In genomic region chr16:17617922-17618565, GRCm38 (mm10) we compare ENCODE assay signal across 8 mouse cellular contexts. TPM values are rescaled to one million over a fixed set of nuclear protein-coding genes. Genes with fewer than 3 reads are reported as not detected.
DNase-seq lines count a peak whose midpoint lies in the region; ATAC-seq and TF ChIP-seq lines count a peak whose summit lies in the region.

No protein-coding gene starts in this region.

- no peaks in the 10 kb centered on the region for H3K9me3 ChIP-seq in hindbrain, postnatal 0 days (ENCODE audit: low read length)
- no peaks in the 10 kb centered on the region for H3K9me3 ChIP-seq in limb, embryonic 14.5 days (ENCODE audit: control insufficient read depth, low read length)

- H3K27ac ChIP-seq in hindbrain, postnatal 0 days = no peak overlapping the region
- H3K27ac ChIP-seq in limb, embryonic 14.5 days (replicated peaks; ENCODE audit: low read depth, low read length) = no peak overlapping the region

- H3K4me1 ChIP-seq in hindbrain, postnatal 0 days (ENCODE audit: insufficient read depth, low read length) = no peaks in the 10 kb centered on the region; the same call in 1 of the 2 replicates
- H3K4me1 ChIP-seq in limb, embryonic 14.5 days (ENCODE audit: control insufficient read depth, insufficient read depth, low read length) = peaks cover 6% of the 10 kb centered on the region; the same call in 1 of the 2 replicates

- peak; percentile 83 for TF ChIP-seq CTCF in hindbrain, postnatal 0 days (IDR thresholded peaks at IDR 0.05; ENCODE audit: low read depth)

- ATAC-seq in erythroblast, adult 5-6 weeks (replicated peaks; ENCODE audit: low FRiP score, poor library complexity, severe bottlenecking) = peak; percentile 85
- ATAC-seq in hindbrain, postnatal 0 days = peak; percentile 72; the same call in 1 of the 2 replicates
- ATAC-seq in limb, embryonic 14.5 days (ENCODE audit: low FRiP score, low read depth) = no peak

- 21% methylated on average over 13 of the region's 13 CpGs for WGBS in hindbrain, postnatal 0 days
- 20% methylated on average over 13 of the region's 13 CpGs for WGBS in limb, embryonic 14.5 days

- 0 out of 2 replicates have a peak, but pooled peaks cover 4% of the 10 kb centered on the region for H3K36me3 ChIP-seq in hindbrain, postnatal 0 days (ENCODE audit: insufficient read depth, low read length)
- peaks cover 15% of the 10 kb centered on the region for H3K36me3 ChIP-seq in limb, embryonic 14.5 days (ENCODE audit: control insufficient read depth, insufficient read depth, low read length)

- H3K9ac ChIP-seq in hindbrain, postnatal 0 days (replicated peaks; ENCODE audit: low read length) = no peak overlapping the region
- no peak overlapping the region for H3K9ac ChIP-seq in limb, embryonic 14.5 days (ENCODE audit: low read depth, low read length, severe bottlenecking)

- no peak overlapping the region for H3K4me2 ChIP-seq in hindbrain, postnatal 0 days (ENCODE audit: low read depth, low read length)
- peak overlapping the region; percentile 13; the same call in 1 of the 2 replicates for H3K4me2 ChIP-seq in limb, embryonic 14.5 days (replicated peaks; ENCODE audit: low read depth, low read length, severe bottlenecking)

- H3K27me3 ChIP-seq in hindbrain, postnatal 0 days (ENCODE audit: insufficient read depth, low read length) = no peaks in the 10 kb centered on the region
- H3K27me3 ChIP-seq in limb, embryonic 14.5 days (ENCODE audit: control insufficient read depth, insufficient read depth, low read length) = no peaks in the 10 kb centered on the region

- peak; percentile 59 for DNase-seq in ovary, postnatal 36 days (ENCODE audit: low spot score)
- no peak for DNase-seq in ovary, postnatal 10 days (ENCODE audit: low spot score)
- peak; percentile 79 for DNase-seq in brain, adult 2 months (ENCODE audit: low read depth, low spot score)
- peak; percentile 55 for DNase-seq in hindbrain, postnatal 0 days (ENCODE audit: low spot score)
- DNase-seq in limb, embryonic 14.5 days (ENCODE audit: low spot score) = peak; percentile 72
- DNase-seq in naive thymus-derived CD4-positive, alpha-beta T cell, adult 2 months (ENCODE audit: low read depth) = peak; percentile 65
- DNase-seq in testis, postnatal 14 days (ENCODE audit: low spot score) = peak; percentile 63

- no peak for TF ChIP-seq POLR2A in limb, embryonic 14.5 days (IDR thresholded peaks at IDR 0.05; ENCODE audit: borderline replicate concordance, extremely low read depth, insufficient read depth, insufficient read length)

- H3K4me3 ChIP-seq in hindbrain, postnatal 0 days (ENCODE audit: low read length) = no peak overlapping the region
- H3K4me3 ChIP-seq in limb, embryonic 14.5 days (replicated peaks; ENCODE audit: low read length) = no peak overlapping the region

RNA-seq across cellular contexts. Expression of gene Smpd4, which starts 1.1 kb away (rescaled TPM):
- total RNA-seq in erythroblast, adult 5-6 weeks (2015; ENCODE audit: low replicate concordance) = 9.6 and 20.5 TPM in 2 replicates
- 14.6 and 19.2 TPM in 2 replicates for total RNA-seq in erythroblast, adult 5-6 weeks (2017; ENCODE audit: low replicate concordance)
- total RNA-seq in hindbrain, postnatal 0 days (2014; rRNA removed) = 62.4 and 67.4 TPM in 2 replicates
- 21.7 and 23.8 TPM in 2 replicates for polyA plus RNA-seq in hindbrain, postnatal 0 days (2015; fragmentation: Nextera tagmentation; extraction: Ambion mirVana)
- 120 and 163 TPM in 2 replicates for polyA plus RNA-seq in limb, embryonic 14.5 days (2012; rRNA removed)
- 32.5 and 38.7 TPM in 2 replicates for polyA plus RNA-seq in limb, embryonic 14.5 days (2014; fragmentation: Nextera tagmentation; extraction: Ambion mirVana)

RNA-seq across cellular contexts. Expression of gene Ccdc74a, which starts 28.2 kb away (rescaled TPM):
- total RNA-seq in erythroblast, adult 5-6 weeks (2015; ENCODE audit: low replicate concordance) = not detected in 2 replicates
- 0.60 and 1.7 TPM in 2 replicates for total RNA-seq in erythroblast, adult 5-6 weeks (2017; ENCODE audit: low replicate concordance)
- 18.2 and 20.8 TPM in 2 replicates for total RNA-seq in hindbrain, postnatal 0 days (2014; rRNA removed)
- 32.8 and 37.6 TPM in 2 replicates for polyA plus RNA-seq in hindbrain, postnatal 0 days (2015; fragmentation: Nextera tagmentation; extraction: Ambion mirVana)
- 7.9 and 8.9 TPM in 2 replicates for polyA plus RNA-seq in limb, embryonic 14.5 days (2012; rRNA removed)
- polyA plus RNA-seq in limb, embryonic 14.5 days (2014; fragmentation: Nextera tagmentation; extraction: Ambion mirVana) = 6.5 and 7.0 TPM in 2 replicates

RNA-seq across cellular contexts. Expression of gene Slc7a4, which starts 35.0 kb away (rescaled TPM):
- total RNA-seq in erythroblast, adult 5-6 weeks (2015; ENCODE audit: low replicate concordance) = 0.38 and 0.42 TPM in 2 replicates
- total RNA-seq in erythroblast, adult 5-6 weeks (2017; ENCODE audit: low replicate concordance) = 0.84 and 7.1 TPM in 2 replicates
- 74.6 and 78.7 TPM in 2 replicates for total RNA-seq in hindbrain, postnatal 0 days (2014; rRNA removed)
- 42.5 and 42.8 TPM in 2 replicates for polyA plus RNA-seq in hindbrain, postnatal 0 days (2015; fragmentation: Nextera tagmentation; extraction: Ambion mirVana)
- 7.7 and 14.2 TPM in 2 replicates for polyA plus RNA-seq in limb, embryonic 14.5 days (2012; rRNA removed)
- polyA plus RNA-seq in limb, embryonic 14.5 days (2014; fragmentation: Nextera tagmentation; extraction: Ambion mirVana) = 8.0 and 8.2 TPM in 2 replicates

RNA-seq across cellular contexts. Expression of gene P2rx6, which starts 56.4 kb away (rescaled TPM):
- not detected in 2 replicates for total RNA-seq in erythroblast, adult 5-6 weeks (2015; ENCODE audit: low replicate concordance)
- total RNA-seq in erythroblast, adult 5-6 weeks (2017; ENCODE audit: low replicate concordance) = not detected in 2 replicates
- 3.4 and 5.1 TPM in 2 replicates for total RNA-seq in hindbrain, postnatal 0 days (2014; rRNA removed)
- 2.3 and 3.0 TPM in 2 replicates for polyA plus RNA-seq in hindbrain, postnatal 0 days (2015; fragmentation: Nextera tagmentation; extraction: Ambion mirVana)
- polyA plus RNA-seq in limb, embryonic 14.5 days (2012; rRNA removed) = 0.92 and 0.99 TPM in 2 replicates
- polyA plus RNA-seq in limb, embryonic 14.5 days (2014; fragmentation: Nextera tagmentation; extraction: Ambion mirVana) = 0.47 and 0.82 TPM in 2 replicates

RNA-seq across cellular contexts. Expression of gene Lrrc74b, which starts 57.0 kb away (rescaled TPM):
- not detected in 2 replicates for total RNA-seq in erythroblast, adult 5-6 weeks (2015; ENCODE audit: low replicate concordance)
- not detected in 2 replicates for total RNA-seq in erythroblast, adult 5-6 weeks (2017; ENCODE audit: low replicate concordance)
- 2.3 and 2.4 TPM in 2 replicates for total RNA-seq in hindbrain, postnatal 0 days (2014; rRNA removed)
- polyA plus RNA-seq in hindbrain, postnatal 0 days (2015; fragmentation: Nextera tagmentation; extraction: Ambion mirVana) = 2.0 and 2.1 TPM in 2 replicates
- 0.08 and 0.23 TPM in 2 replicates for polyA plus RNA-seq in limb, embryonic 14.5 days (2012; rRNA removed)
- polyA plus RNA-seq in limb, embryonic 14.5 days (2014; fragmentation: Nextera tagmentation; extraction: Ambion mirVana) = 0.29 TPM in 1 of 2 replicates, not detected in the other
